Mouse (Mus musculus): ENCODE results near the gene Samd8. TPM values are rescaled to one million over a fixed set of nuclear protein-coding genes. Genes with fewer than 3 reads are reported as not detected.

Gene Samd8
- polyA plus RNA-seq, 1 experiment from 2014 or later, result 19.9 TPM

- ATAC-seq (ENCODE audit: low FRiP score) (peak; percentile 81), DNase-seq (ENCODE audit: low spot score) (peak; percentile 66)
- WGBS, result under 1% methylated on average over 26 of the region's 26 CpGs
- Histone ChIP-seq H3K4me2 (replicated peaks; ENCODE audit: low read depth, low read length) (peak within 1 kb of the TSS; percentile 48), H3K27me3 (ENCODE audit: control insufficient read depth, insufficient read depth, low read length) (no peaks in the 10 kb centered on the region), H3K27ac (ENCODE audit: low read depth, low read length) (peak within 1 kb of the TSS; percentile 77), H3K9me3 (ENCODE audit: control insufficient read depth, low read length) (no peaks in the 10 kb centered on the region), H3K4me3 (ENCODE audit: low read depth, low read length) (peak within 1 kb of the TSS; percentile 81), H3K4me1 (replicated peaks; ENCODE audit: control insufficient read depth, insufficient read depth, low read length) (no peaks in the 10 kb centered on the region), H3K36me3 (ENCODE audit: control insufficient read depth, insufficient read depth, low read length) (no peaks in the 10 kb centered on the region), H3K9ac (ENCODE audit: low read depth, low read length) (peak within 1 kb of the TSS; percentile 70)
Observed at GRCm38 (mm10) chr14:21750881-21751542, 681 bp downstream of the Samd8 start, which contains the start of gene Dusp13. TSS of gene Dusp13 (minus strand) at chr14:21751181.

DNA sequence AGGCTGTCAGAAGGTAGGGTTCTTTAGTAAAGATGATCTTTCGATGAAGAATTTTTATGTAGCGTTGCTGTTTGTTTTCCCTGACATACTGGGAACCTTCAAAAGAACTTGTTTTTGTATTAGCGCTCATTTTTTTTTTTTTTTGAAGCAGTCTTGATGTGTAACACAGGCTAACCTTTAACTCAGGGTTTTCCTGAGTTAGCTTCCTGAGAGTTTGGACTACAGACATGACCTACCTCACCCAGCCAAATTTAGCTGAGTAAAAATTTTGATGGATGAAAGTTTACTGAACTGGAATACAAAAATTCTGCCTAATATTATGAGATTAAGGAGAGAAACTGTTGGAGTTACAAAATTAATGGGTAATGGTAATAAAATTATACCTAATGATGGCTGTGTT is 2.1 kb downstream of the Samd8 start:
- Histone ChIP-seq H3K4me3 (ENCODE audit: low read depth, low read length) (no peak overlapping the region), H3K9me3 (ENCODE audit: control insufficient read depth, low read length) (no peaks in the 10 kb centered on the region), H3K27ac (ENCODE audit: low read depth, low read length) (no peak overlapping the region), H3K36me3 (ENCODE audit: control insufficient read depth, insufficient read depth, low read length) (no peaks in the 10 kb centered on the region), H3K4me1 (replicated peaks; ENCODE audit: control insufficient read depth, insufficient read depth, low read length) (no peaks in the 10 kb centered on the region), H3K27me3 (ENCODE audit: control insufficient read depth, insufficient read depth, low read length) (no peaks in the 10 kb centered on the region), H3K9ac (ENCODE audit: low read depth, low read length) (no peak overlapping the region), H3K4me2 (replicated peaks; ENCODE audit: low read depth, low read length) (no peak overlapping the region)
- WGBS, result 95% methylated on average over 3 of the region's 3 CpGs
- no peak for ATAC-seq (ENCODE audit: low FRiP score)
- DNase-seq (ENCODE audit: low spot score), result no peak

DNA sequence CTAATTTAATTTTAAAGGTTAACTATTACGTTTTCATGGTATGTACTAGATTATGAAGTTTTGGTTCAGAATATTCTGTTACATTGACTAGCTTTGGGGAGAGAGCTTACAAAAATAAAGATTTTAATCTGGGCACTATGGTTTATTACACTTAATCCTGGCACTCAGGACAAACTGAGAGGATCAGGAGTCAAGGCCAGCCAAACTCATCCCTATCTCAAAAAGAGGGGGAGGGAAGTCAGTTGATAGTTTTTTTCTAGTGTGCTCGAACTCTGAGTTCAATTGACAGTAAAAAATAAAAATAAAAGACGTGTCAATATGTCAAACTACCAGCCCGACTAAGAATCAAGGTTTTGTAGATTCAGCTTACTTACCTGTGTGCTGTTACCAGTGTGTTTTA is 3.0 kb downstream of the Samd8 start:
- no peaks in the 10 kb centered on the region for H3K4me1 ChIP-seq (replicated peaks; ENCODE audit: control insufficient read depth, insufficient read depth, low read length)
- no peak overlapping the region for H3K9ac ChIP-seq (ENCODE audit: low read depth, low read length)
- DNase-seq (ENCODE audit: low spot score) (no peak), ATAC-seq (ENCODE audit: low FRiP score) (no peak)
- H3K9me3 ChIP-seq (ENCODE audit: control insufficient read depth, low read length), result no peaks in the 10 kb centered on the region
- 85% methylated on average over 4 of the region's 4 CpGs for WGBS
- no peaks in the 10 kb centered on the region for H3K27me3 ChIP-seq (ENCODE audit: control insufficient read depth, insufficient read depth, low read length)
- no peaks in the 10 kb centered on the region for H3K36me3 ChIP-seq (ENCODE audit: control insufficient read depth, insufficient read depth, low read length)
- no peak overlapping the region for H3K4me3 ChIP-seq (ENCODE audit: low read depth, low read length)
- no peak overlapping the region for H3K4me2 ChIP-seq (replicated peaks; ENCODE audit: low read depth, low read length)
- H3K27ac ChIP-seq (ENCODE audit: low read depth, low read length), result no peak overlapping the region

DNA sequence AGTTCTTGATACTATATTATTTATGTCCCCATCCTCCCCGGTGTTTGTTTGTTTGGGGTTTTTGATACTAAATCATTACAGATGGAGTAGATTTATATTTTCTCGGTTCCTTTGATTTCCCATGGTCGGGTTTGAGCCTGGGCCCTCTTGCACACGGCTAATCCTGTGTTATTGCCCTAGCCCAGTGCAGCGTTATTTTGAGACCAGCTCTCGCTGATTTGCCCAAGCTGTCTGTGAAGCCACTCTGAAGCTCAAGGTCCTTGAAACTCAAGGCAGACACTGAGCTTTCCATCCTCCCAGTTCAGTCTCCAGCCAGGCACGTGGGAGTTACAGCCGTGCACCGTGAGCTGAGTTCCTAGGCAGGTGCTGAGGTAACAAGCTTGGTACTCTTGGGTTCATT is 11.2 kb downstream of the Samd8 start:
- Histone ChIP-seq H3K9ac (ENCODE audit: low read depth, low read length) (no peak overlapping the region), H3K27ac (ENCODE audit: low read depth, low read length) (no peak overlapping the region), H3K4me2 (replicated peaks; ENCODE audit: low read depth, low read length) (no peak overlapping the region), H3K9me3 (ENCODE audit: control insufficient read depth, low read length) (no peaks in the 10 kb centered on the region), H3K36me3 (ENCODE audit: control insufficient read depth, insufficient read depth, low read length) (no peaks in the 10 kb centered on the region), H3K4me1 (replicated peaks; ENCODE audit: control insufficient read depth, insufficient read depth, low read length) (no peaks in the 10 kb centered on the region), H3K27me3 (ENCODE audit: control insufficient read depth, insufficient read depth, low read length) (no peaks in the 10 kb centered on the region), H3K4me3 (ENCODE audit: low read depth, low read length) (no peak overlapping the region)
- 90% methylated on average over 9 of the region's 9 CpGs for WGBS
- DNase-seq (ENCODE audit: low spot score) (no peak), ATAC-seq (ENCODE audit: low FRiP score) (no peak)

DNA sequence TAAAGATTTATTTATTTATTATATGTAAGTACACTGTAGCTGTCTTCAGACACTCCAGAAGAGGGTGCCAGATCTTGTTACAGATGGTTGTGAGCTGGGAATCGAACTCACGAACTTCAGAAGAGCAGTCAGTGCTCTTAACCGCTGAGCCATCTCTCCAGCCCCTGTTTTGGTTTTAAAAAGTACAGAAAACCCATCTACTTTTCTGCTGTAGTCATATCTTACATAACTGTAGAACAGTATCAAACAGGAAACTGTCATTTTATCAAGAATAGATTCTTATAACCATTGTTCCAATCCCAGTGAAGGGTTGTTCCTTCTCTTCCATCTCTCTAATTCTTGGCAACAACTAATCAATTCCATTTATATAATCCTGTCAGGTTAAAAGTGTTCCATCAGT is 13.4 kb downstream of the Samd8 start:
- WGBS, result 89% methylated on average over 3 of the region's 3 CpGs
- Histone ChIP-seq H3K27me3 (ENCODE audit: control insufficient read depth, insufficient read depth, low read length) (no peaks in the 10 kb centered on the region), H3K9me3 (ENCODE audit: control insufficient read depth, low read length) (no peaks in the 10 kb centered on the region), H3K4me3 (ENCODE audit: low read depth, low read length) (no peak overlapping the region), H3K4me1 (replicated peaks; ENCODE audit: control insufficient read depth, insufficient read depth, low read length) (no peaks in the 10 kb centered on the region), H3K9ac (ENCODE audit: low read depth, low read length) (no peak overlapping the region), H3K27ac (ENCODE audit: low read depth, low read length) (no peak overlapping the region), H3K36me3 (ENCODE audit: control insufficient read depth, insufficient read depth, low read length) (no peaks in the 10 kb centered on the region), H3K4me2 (replicated peaks; ENCODE audit: low read depth, low read length) (no peak overlapping the region)
- no peak for DNase-seq (ENCODE audit: low spot score)
- ATAC-seq (ENCODE audit: low FRiP score), result no peak

DNA sequence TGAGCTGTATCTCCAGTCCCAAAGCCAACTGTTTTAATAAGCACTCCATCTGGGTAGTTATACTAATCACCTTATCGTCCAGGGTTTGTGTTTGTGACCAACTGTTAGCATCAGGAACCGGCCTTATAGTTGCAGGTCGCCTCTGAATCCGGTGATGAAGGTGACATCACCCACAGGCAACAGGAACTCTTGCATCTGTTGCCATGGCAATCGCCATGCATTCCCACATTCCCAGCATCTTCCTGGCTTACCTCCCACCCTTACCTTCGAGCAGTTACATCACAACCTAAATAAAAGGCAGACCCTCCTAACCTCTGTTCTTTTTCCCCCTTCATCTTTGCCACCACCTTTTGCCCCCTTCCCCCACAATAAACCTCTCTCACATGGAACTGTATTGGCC is 14.3 kb downstream of the Samd8 start:
- Histone ChIP-seq H3K27me3 (ENCODE audit: control insufficient read depth, insufficient read depth, low read length) (no peaks in the 10 kb centered on the region), H3K4me3 (ENCODE audit: low read depth, low read length) (no peak overlapping the region), H3K4me1 (replicated peaks; ENCODE audit: control insufficient read depth, insufficient read depth, low read length) (no peaks in the 10 kb centered on the region), H3K9me3 (ENCODE audit: control insufficient read depth, low read length) (no peaks in the 10 kb centered on the region), H3K9ac (ENCODE audit: low read depth, low read length) (no peak overlapping the region), H3K36me3 (ENCODE audit: control insufficient read depth, insufficient read depth, low read length) (no peaks in the 10 kb centered on the region), H3K27ac (ENCODE audit: low read depth, low read length) (no peak overlapping the region), H3K4me2 (replicated peaks; ENCODE audit: low read depth, low read length) (no peak overlapping the region)
- WGBS, result 83% methylated on average over 6 of the region's 6 CpGs
- DNase-seq (ENCODE audit: low spot score) (no peak), ATAC-seq (ENCODE audit: low FRiP score) (no peak)

GRCm38 (mm10) chr14:21765754-21766397 is 15.5 kb downstream of the Samd8 start:
- 86% methylated on average over 7 of the region's 7 CpGs for WGBS
- no peak overlapping the region for H3K4me3 ChIP-seq (ENCODE audit: low read depth, low read length)
- no peaks in the 10 kb centered on the region for H3K36me3 ChIP-seq (ENCODE audit: control insufficient read depth, insufficient read depth, low read length)
- no peaks in the 10 kb centered on the region for H3K9me3 ChIP-seq (ENCODE audit: control insufficient read depth, low read length)
- no peak overlapping the region for H3K4me2 ChIP-seq (replicated peaks; ENCODE audit: low read depth, low read length)
- DNase-seq (ENCODE audit: low spot score) (no peak), ATAC-seq (ENCODE audit: low FRiP score) (no peak)
- H3K9ac ChIP-seq (ENCODE audit: low read depth, low read length), result no peak overlapping the region
- H3K4me1 ChIP-seq (replicated peaks; ENCODE audit: control insufficient read depth, insufficient read depth, low read length), result no peaks in the 10 kb centered on the region
- no peaks in the 10 kb centered on the region for H3K27me3 ChIP-seq (ENCODE audit: control insufficient read depth, insufficient read depth, low read length)
- H3K27ac ChIP-seq (ENCODE audit: low read depth, low read length), result no peak overlapping the region

GRCm38 (mm10) chr14:21766398-21766958 is 16.1 kb downstream of the Samd8 start:
- no peaks in the 10 kb centered on the region for H3K9me3 ChIP-seq (ENCODE audit: control insufficient read depth, low read length)
- H3K9ac ChIP-seq (ENCODE audit: low read depth, low read length), result no peak overlapping the region
- 94% methylated on average over 6 of the region's 6 CpGs for WGBS
- DNase-seq (ENCODE audit: low spot score) (no peak), ATAC-seq (ENCODE audit: low FRiP score) (no peak)
- H3K27ac ChIP-seq (ENCODE audit: low read depth, low read length), result no peak overlapping the region
- H3K4me1 ChIP-seq (replicated peaks; ENCODE audit: control insufficient read depth, insufficient read depth, low read length), result no peaks in the 10 kb centered on the region
- no peaks in the 10 kb centered on the region for H3K27me3 ChIP-seq (ENCODE audit: control insufficient read depth, insufficient read depth, low read length)
- H3K36me3 ChIP-seq (ENCODE audit: control insufficient read depth, insufficient read depth, low read length), result no peaks in the 10 kb centered on the region
- H3K4me3 ChIP-seq (ENCODE audit: low read depth, low read length), result no peak overlapping the region
- H3K4me2 ChIP-seq (replicated peaks; ENCODE audit: low read depth, low read length), result no peak overlapping the region

All from hindbrain, embryonic 11.5 days (tissue).